Mouse (Mus musculus) heart, embryonic 11.5 days (tissue): ENCODE measurements around the gene Rnf25. TPM values are rescaled to one million over a fixed set of nuclear protein-coding genes. Genes with fewer than 3 reads are reported as not detected.
A peak's percentile ranks its signal among the peaks of the same experiment; 100 is the strongest.

Experiments used
- ATAC-seq: fragments of 200-750 bp; cut with Nextera tagmentation; replicated peaks from 2 replicates; pipeline ENCODE4 v1.8.0; 2017; ENCODE audit warnings: moderate library complexity; ENCODE audit not compliant: insufficient number of reproducible peaks, low FRiP score, low TSS enrichment
- H3K27ac ChIP-seq: fragments of 300-500 bp; sonication (generic); 2 replicates; pipeline ENCODE4 v1.5.1; 2014; ENCODE audit warnings: mild to moderate bottlenecking, low read depth, low read length
- H3K27me3 ChIP-seq: fragments of 300-500 bp; sonication (generic); 2 replicates; pipeline ENCODE4 v1.6.1; 2014; ENCODE audit warnings: mild to moderate bottlenecking, low read length, mixed read lengths; ENCODE audit not compliant: control insufficient read depth, insufficient read depth
- H3K36me3 ChIP-seq: fragments of 300-500 bp; sonication (generic); 2 replicates; pipeline ENCODE4 v1.6.1; 2014; ENCODE audit warnings: mild to moderate bottlenecking, low read length, moderate library complexity, mixed read lengths; ENCODE audit not compliant: control insufficient read depth, insufficient read depth
- H3K4me1 ChIP-seq: fragments of 300-500 bp; sonication (generic); 2 replicates; pipeline ENCODE4 v1.6.1; 2014; ENCODE audit warnings: low read length; ENCODE audit not compliant: control insufficient read depth, insufficient read depth
- H3K4me2 ChIP-seq: fragments of 300-500 bp; sonication (generic); 2 replicates; pipeline ENCODE4 v1.6.1; 2014; ENCODE audit warnings: mild to moderate bottlenecking, moderate library complexity
- H3K4me3 ChIP-seq: fragments of 300-500 bp; sonication (generic); 2 replicates; pipeline ENCODE4 v1.5.1; 2014; ENCODE audit warnings: low read depth, low read length
- H3K9ac ChIP-seq: fragments of 300-500 bp; sonication (generic); 2 replicates; pipeline ENCODE4 v1.6.1; 2014; ENCODE audit warnings: mild to moderate bottlenecking, low read depth, low read length, moderate library complexity
- H3K9me3 ChIP-seq: fragments of 300-500 bp; sonication (generic); replicated peaks from 2 replicates; pipeline ENCODE4 v1.6.1; 2016; ENCODE audit warnings: low read length; ENCODE audit not compliant: control insufficient read depth
- WGBS: fragments of 180-500 bp; shearing (Covaris S2); extraction: QIAGEN DNeasy Blood & Tissue Kit; methylation state at CpG from one replicate; pipeline ENCODE4 v1.1.7; 2014; ENCODE audit not compliant: insufficient replicate concordance; 5-methylcytosine and 5-hydroxymethylcytosine counted together
- polyA plus RNA-seq: library from polyadenylated mRNA; unstranded; fragments of >200 nt; fragmentation: Nextera tagmentation; extraction: Ambion mirVana; gene quantifications from 2 replicates; pipeline ENCODE4 v1.2.1, GENCODE M21; 2014

Gene Rnf25
- polyA plus RNA-seq, 1 experiment from 2014 or later: 6.0 TPM

DNA sequence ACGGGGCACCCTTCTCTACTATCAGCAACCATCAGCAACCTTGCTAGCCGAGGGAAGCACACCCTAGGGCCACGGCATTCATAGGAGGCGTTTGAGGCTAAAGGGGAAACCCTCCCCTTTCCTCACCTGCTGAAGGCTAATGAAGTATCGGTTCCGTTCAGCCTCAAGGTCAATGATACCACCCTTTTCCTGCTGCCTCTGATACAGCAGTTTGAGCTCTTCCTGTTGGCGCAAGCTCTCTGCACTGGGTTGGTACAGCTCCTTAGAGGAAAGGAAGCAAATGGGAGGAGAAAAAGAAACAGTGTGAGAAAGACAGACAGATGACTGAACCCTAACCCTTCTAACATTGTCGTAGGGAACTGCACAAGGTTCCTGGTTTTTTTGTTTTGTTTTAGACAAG is 6.8 kb downstream of the Rnf25 start:
- ATAC-seq: no peak
- H3K36me3 ChIP-seq: peaks cover 41% of the 10 kb centered on the region
- H3K27me3 ChIP-seq: no peaks in the 10 kb centered on the region
- no peak overlapping the region for H3K27ac ChIP-seq
- no peak overlapping the region for H3K4me2 ChIP-seq
- 83% methylated on average over 8 of the region's 8 CpGs for WGBS
- no peaks in the 10 kb centered on the region for H3K4me1 ChIP-seq
- H3K9ac ChIP-seq: no peak overlapping the region
- no peak overlapping the region for H3K4me3 ChIP-seq
- no peaks in the 10 kb centered on the region for H3K9me3 ChIP-seq

DNA sequence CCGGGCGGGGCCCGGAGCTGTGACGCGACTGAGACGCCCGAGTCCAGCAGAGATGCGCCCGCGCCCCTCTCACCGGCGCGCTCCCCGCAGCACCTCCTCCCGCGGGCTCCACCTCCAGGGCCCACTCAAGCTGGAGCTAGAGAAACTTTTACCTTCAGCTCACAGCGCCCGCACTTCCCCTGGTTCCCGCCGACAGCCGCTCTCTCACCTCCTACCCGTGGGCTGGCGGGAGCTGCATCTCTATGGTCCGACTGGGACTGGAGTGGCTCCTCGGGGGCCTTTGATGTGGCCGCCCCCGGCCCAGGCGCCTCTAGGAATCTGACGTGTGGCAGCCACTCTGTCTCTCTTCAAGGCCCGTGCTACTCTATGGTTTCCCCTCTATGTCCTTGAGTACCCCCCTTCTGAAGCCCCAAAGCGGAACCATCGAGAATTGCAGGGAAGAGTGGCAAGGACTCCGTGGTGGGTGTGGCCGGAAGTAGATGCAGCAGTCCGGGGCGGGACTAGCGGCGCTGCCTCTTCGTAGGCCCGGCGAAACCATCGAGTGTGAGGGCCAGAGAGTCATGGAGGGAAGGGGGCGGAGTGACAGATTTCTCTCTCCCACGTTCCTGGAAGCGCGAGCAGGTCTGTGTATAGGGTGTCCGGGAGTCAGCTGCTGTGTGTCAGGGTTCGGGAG is 13.3 kb downstream of the Rnf25 start, which contains the start of the genes Zfp142 and Bcs1l:
Zfp142 (minus strand) TSS at position 474 of the 673 bp plus-strand sequence.
Bcs1l (plus strand) TSS at position 517 of the 673 bp plus-strand sequence.
- ATAC-seq: peak; percentile 96
- whole genome bisulfite sequencing: under 1% methylated on average over 48 of the region's 48 CpGs
- Histone ChIP-seq H3K9ac (peak within 1 kb of the TSS; percentile 81), H3K9me3 (no peaks in the 10 kb centered on the region), H3K4me2 (peak within 1 kb of the TSS; percentile 95), H3K27me3 (no peaks in the 10 kb centered on the region), H3K36me3 (peaks cover 14% of the 10 kb centered on the region; the same call in 1 of the 2 replicates), H3K27ac (peak within 1 kb of the TSS; percentile 70), H3K4me1 (peaks cover 21% of the 10 kb centered on the region), H3K4me3 (peak within 1 kb of the TSS; percentile 75)

DNA sequence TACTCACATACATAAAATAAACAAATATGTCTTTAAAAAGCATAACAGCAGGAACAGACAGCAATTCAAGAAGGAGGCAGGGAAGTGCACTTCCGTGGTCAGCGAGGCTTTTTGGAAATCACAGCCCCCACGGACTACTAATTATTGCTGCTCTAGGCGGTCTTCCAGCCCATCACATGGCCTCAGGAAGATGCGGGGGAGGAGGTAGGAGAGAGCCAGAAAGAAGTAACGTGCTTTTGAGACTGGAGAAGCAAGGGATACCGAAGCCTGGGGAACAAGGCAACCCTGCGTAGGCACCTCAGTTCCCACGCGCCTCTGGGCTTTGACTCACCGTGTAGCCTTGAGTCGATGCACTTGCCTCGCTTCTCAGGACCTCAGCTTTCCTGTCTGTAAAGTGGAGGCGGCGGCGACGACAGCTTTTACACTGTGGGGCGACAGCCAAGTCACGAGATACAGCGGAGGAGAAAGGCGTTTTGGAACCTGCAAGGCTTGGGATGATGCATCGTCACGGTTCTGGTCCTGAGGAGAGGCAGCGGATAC is 13.9 kb downstream of the Rnf25 start:
- H3K4me1 ChIP-seq: peaks cover 21% of the 10 kb centered on the region
- H3K4me3 ChIP-seq: peak overlapping the region; percentile 75
- WGBS: 1% methylated on average over 24 of the region's 24 CpGs
- no peaks in the 10 kb centered on the region for H3K27me3 ChIP-seq
- H3K9me3 ChIP-seq: no peaks in the 10 kb centered on the region
- peak overlapping the region; percentile 95 for H3K4me2 ChIP-seq
- H3K36me3 ChIP-seq: peaks cover 14% of the 10 kb centered on the region; the same call in 1 of the 2 replicates
- peak overlapping the region; percentile 81 for H3K9ac ChIP-seq
- no peak for ATAC-seq
- peak overlapping the region; percentile 70 for H3K27ac ChIP-seq

DNA sequence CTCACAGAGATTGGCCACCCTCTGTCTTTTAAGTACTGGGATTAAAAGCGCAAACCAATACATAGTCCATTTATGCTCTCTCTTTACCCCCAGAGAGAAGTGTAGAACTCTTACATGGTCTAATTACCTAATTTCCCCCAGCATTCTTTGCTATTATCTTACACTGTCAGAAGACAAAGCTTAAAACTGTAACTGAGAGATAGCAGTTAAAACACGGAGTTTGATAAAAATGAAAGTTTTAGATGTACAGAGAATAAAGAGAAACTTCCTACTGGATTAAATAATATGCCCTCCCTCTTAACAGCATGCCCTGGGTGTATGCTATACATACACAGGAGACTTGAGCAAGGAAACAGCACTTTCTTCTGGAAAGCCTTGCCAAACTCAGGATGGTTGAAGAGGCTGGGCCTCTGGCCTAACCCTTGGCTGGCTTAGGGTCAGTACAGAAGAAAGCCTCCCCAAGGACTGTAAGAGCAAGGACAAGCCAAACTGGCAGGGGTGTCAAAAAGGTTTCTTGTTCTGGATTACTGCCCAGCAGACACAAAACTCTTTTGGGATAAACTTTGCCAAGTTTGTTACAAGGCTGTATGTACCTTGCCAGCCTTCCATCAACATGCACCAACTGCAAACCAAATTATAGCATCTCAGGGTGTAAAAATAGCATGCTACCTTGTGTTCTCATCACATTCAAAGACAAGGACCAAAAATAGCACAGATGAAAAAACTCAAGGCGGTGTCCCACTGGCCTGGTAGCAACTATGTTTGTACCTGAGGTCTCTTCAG is 16.4 kb downstream of the Rnf25 start:
- no peaks in the 10 kb centered on the region for H3K27me3 ChIP-seq
- H3K4me2 ChIP-seq: peak overlapping the region; percentile 17; the same call in 1 of the 2 replicates
- H3K4me1 ChIP-seq: peaks cover 21% of the 10 kb centered on the region
- H3K36me3 ChIP-seq: 0 out of 2 replicates have a peak, but pooled peaks cover 3% of the 10 kb centered on the region
- no peak overlapping the region for H3K27ac ChIP-seq
- H3K9me3 ChIP-seq: no peaks in the 10 kb centered on the region
- no peak overlapping the region for H3K4me3 ChIP-seq
- 0 out of 2 replicates have a peak overlapping the region, but pooled peaks have one; percentile 6 for H3K9ac ChIP-seq
- ATAC-seq: no peak
- WGBS: 73% methylated on average over 3 of the region's 3 CpGs

DNA sequence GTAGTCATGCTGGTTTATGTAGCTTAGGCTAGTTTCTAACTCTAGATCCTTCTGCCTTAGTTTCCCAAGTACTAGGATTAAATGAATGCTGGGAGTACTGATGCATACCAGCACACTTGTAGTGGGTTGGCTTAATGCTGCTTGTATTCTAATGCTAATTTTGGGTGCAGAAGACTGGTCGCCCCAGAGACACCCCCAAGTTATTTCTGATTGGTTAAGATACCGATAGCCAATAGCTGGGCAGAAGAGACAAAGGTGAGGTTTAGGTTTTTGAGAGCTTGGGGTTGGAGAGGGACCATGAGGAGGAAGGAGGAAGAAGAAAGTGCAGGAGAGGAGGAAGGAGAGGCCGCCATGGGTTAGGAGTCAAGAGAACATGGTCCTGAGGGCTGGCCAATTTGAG is 18.6 kb downstream of the Rnf25 start:
- Histone ChIP-seq H3K4me1 (peaks cover 21% of the 10 kb centered on the region), H3K9me3 (no peaks in the 10 kb centered on the region), H3K36me3 (peaks cover 7% of the 10 kb centered on the region; the same call in 1 of the 2 replicates), H3K9ac (no peak overlapping the region), H3K4me2 (no peak overlapping the region), H3K27ac (no peak overlapping the region), H3K27me3 (no peaks in the 10 kb centered on the region), H3K4me3 (no peak overlapping the region)
- no peak for ATAC-seq
- WGBS: 81% methylated on average over 3 of the region's 3 CpGs

DNA sequence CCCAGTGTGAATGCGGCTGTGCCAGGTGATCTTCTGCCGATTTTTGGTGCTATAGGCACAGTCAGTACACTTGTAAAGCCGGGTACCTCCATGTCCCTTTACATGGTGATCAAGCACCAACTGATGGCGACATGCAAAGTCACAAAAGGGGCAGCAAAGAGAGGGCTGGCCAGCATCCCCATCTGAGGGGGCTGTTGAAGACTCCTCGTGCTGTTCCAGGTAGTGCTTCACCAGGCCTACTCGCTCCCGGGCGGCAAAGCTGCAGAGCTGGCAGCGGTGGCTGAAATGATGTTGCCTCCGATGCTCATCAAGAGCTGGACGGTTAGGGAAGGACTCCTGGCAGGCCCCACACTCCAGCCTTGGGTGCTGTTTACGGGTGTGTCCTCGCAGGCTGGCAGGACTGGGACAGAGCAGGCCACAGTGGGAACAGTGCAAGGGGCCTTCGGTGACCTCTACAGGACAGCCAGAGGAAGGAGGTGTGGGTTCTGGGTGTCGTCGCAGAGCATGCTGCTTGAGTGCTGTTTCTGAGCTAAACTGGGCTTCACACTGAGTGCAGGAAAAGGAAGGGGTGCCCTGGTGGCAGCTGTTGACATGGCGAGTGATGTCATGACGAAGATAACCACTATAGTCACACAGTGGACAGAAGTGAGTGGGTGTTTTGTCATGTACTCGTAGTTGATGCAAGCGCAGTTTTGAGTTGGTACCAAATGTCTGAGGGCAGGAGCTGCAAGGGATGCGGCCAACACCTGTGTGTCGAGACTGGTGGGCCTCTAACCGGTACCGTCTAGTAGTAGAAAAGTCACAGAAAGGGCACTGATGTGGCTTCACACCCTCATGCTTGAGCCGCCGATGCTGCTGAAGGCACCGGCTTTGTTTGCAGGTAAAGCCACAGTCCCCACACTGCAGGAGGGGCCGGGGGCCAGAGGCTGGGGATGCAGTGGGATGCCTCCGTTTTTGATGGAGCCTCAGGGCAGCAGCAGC is 31.2 kb downstream of the Rnf25 start:
- peak; percentile 59 for ATAC-seq
- Histone ChIP-seq H3K4me1 (no peaks in the 10 kb centered on the region), H3K36me3 (peaks cover 39% of the 10 kb centered on the region), H3K27me3 (no peaks in the 10 kb centered on the region), H3K27ac (no peak overlapping the region), H3K4me3 (no peak overlapping the region), H3K9ac (no peak overlapping the region), H3K4me2 (no peak overlapping the region), H3K9me3 (no peaks in the 10 kb centered on the region)
- 86% methylated on average over 29 of the region's 29 CpGs for WGBS

DNA sequence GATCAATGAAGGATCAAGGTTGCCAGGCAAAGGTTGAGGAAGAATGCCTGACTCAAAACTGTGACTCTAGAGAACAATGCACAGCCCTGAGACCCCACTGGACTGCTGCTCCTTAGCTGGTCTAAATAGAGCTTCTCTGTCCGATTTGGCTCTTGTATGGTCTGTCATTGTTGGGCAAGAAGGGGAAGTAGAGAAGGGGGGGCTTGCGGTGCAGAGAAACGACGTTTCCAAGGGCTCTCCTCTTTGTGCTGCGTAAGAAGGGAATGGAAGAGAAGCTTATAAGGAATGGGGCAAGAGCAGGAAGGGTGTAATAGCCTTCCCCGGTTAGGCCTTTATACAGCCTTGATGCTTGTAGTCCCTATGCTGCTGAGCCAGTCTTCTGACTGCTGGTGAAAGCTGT is 35.4 kb downstream of the Rnf25 start:
- H3K27me3 ChIP-seq: no peaks in the 10 kb centered on the region

DNA sequence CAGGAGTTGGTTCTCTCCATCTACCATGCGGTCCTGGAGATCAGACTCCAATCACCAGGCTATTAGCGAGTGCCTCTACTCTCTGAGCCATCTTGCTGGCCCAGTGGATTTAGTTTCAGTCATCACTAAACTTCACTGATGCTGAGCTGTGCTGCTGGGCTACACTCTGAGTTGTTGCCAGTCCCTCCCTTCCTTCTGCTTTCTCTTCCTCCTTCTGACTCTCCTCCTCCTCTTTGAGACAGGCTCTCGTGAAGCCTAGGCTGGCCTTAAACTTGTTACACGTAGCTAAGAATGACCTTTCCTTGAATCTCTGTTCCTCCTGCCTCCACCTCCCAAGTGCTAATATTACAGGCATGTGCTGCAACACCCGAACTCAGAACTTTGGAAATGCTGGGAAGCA is 42.1 kb downstream of the Rnf25 start:
- Histone ChIP-seq H3K4me3 (no peak overlapping the region), H3K9ac (no peak overlapping the region), H3K4me1 (no peaks in the 10 kb centered on the region), H3K36me3 (no peaks in the 10 kb centered on the region), H3K27me3 (no peaks in the 10 kb centered on the region), H3K4me2 (no peak overlapping the region), H3K9me3 (no peaks in the 10 kb centered on the region), H3K27ac (no peak overlapping the region)
- 67% methylated on average over 5 of the region's 5 CpGs for WGBS
- no peak for ATAC-seq

More for the DNA sequence above, 35.4 kb downstream of the Rnf25 start:
- H3K27ac ChIP-seq: no peak overlapping the region
- no peak for ATAC-seq
- H3K4me3 ChIP-seq: no peak overlapping the region
- no peak overlapping the region for H3K9ac ChIP-seq
- H3K36me3 ChIP-seq: peaks cover 21% of the 10 kb centered on the region
- H3K9me3 ChIP-seq: no peaks in the 10 kb centered on the region
- no peaks in the 10 kb centered on the region for H3K4me1 ChIP-seq
- no peak overlapping the region for H3K4me2 ChIP-seq
- WGBS: 93% methylated on average over 6 of the region's 6 CpGs
